Mouse (Mus musculus) MEL (cell line): ENCODE results near the gene Gramd4. TPM values are rescaled to one million over a fixed set of nuclear protein-coding genes. Genes with fewer than 3 reads are reported as not detected.
A peak's percentile ranks its signal among the peaks of the same experiment; 100 is the strongest.

Experiments used
- DNase-seq: peaks from one replicate; pipeline ENCODE4 v3.0.0; 2011; ENCODE audit warnings: low read depth, low spot score
- H3K27ac ChIP-seq: 2 replicates; pipeline ENCODE4 v1.5.1; 2012; ENCODE audit warnings: low read depth, mild to moderate bottlenecking, control low read depth, low read length, moderate library complexity; ENCODE audit not compliant: control insufficient read depth
- H3K27me3 ChIP-seq, 2 experiments: fragments of 150-350 bp in 1 of 2; sonication (generic) in 1 of 2; 2 replicates each; pipeline ENCODE4 v1.6.1; 2012; ENCODE audit warnings: low read length in 2 of 2, mild to moderate bottlenecking in 2 of 2, improper control_type of control experiment in 1 of 2, moderate library complexity in 1 of 2; ENCODE audit not compliant: insufficient read depth in 2 of 2, control insufficient read depth in 1 of 2
- H3K36me3 ChIP-seq, 2 experiments: 2 replicates each; pipeline ENCODE4 v1.6.1; 2012 to 2014; ENCODE audit warnings: low read length in 2 of 2, improper control_type of control experiment in 1 of 2, inconsistent platforms in 1 of 2, mild to moderate bottlenecking in 1 of 2; ENCODE audit not compliant: insufficient read depth in 2 of 2, control insufficient read depth in 1 of 2
- H3K4me1 ChIP-seq, 2 experiments: fragments of 150-350 bp in 1 of 2; sonication (generic) in 1 of 2; 2 replicates each; pipeline ENCODE4 v1.6.1; 2012; ENCODE audit warnings: low read length in 2 of 2, improper control_type of control experiment in 1 of 2, mild to moderate bottlenecking in 1 of 2; ENCODE audit not compliant: insufficient read depth in 2 of 2, control insufficient read depth in 1 of 2
- H3K4me3 ChIP-seq, 2 experiments: fragments of 150-350 bp in 1 of 2; sonication (generic) in 1 of 2; 2 replicates each; pipeline ENCODE4 v1.5.1; 2012; ENCODE audit warnings: low read depth in 2 of 2, low read length in 2 of 2, mild to moderate bottlenecking in 2 of 2, moderate library complexity in 2 of 2, control low read depth in 1 of 2, improper control_type of control experiment in 1 of 2; ENCODE audit not compliant: control insufficient read depth in 1 of 2, insufficient read depth in 1 of 2
- H3K79me2 ChIP-seq: 2 replicates; pipeline ENCODE4 v1.6.1; 2012; ENCODE audit warnings: mild to moderate bottlenecking, low read length, moderate library complexity; ENCODE audit not compliant: control insufficient read depth, poor library complexity, insufficient read depth
- H3K9ac ChIP-seq: 2 replicates; pipeline ENCODE4 v1.6.1; 2012; ENCODE audit warnings: low read depth, mild to moderate bottlenecking, control low read depth, low read length, moderate library complexity; ENCODE audit not compliant: control insufficient read depth, poor library complexity, severe bottlenecking
- H3K9me3 ChIP-seq: fragments of 150-350 bp; sonication (generic); replicated peaks from 2 replicates; pipeline ENCODE4 v1.6.1; 2012; ENCODE audit warnings: mild to moderate bottlenecking, low read length, improper control_type of control experiment, moderate library complexity; ENCODE audit not compliant: insufficient read depth
- BHLHE40 ChIP-seq: IDR thresholded peaks from 2 replicates; pipeline ENCODE4 v1.6.1; 2012; ENCODE audit warnings: low read depth, mild to moderate bottlenecking, inconsistent platforms, low read length, improper control_type of control experiment, borderline replicate concordance
- CHD1 ChIP-seq: IDR thresholded peaks from 2 replicates; pipeline ENCODE4 v1.6.1; 2012; ENCODE audit warnings: low read depth, mild to moderate bottlenecking, inconsistent platforms, low read length, improper control_type of control experiment
- CTCF ChIP-seq, 3 experiments: IDR thresholded peaks in 2 of 3; conservative IDR thresholded peaks in 1 of 3; 2 replicates each; pipeline ENCODE4 v1.5.1; 2011 to 2012; ENCODE audit warnings: low read length in 3 of 3, low read depth in 2 of 3, mild to moderate bottlenecking in 2 of 3, improper control_type of control experiment in 1 of 3, inconsistent platforms in 1 of 3, mixed read lengths in 1 of 3, moderate library complexity in 1 of 3; ENCODE audit not compliant: control insufficient read depth in 1 of 3, insufficient read depth in 1 of 3, poor library complexity in 1 of 3, severe bottlenecking in 1 of 3
- GABPA ChIP-seq: IDR thresholded peaks from 2 replicates; pipeline ENCODE4 v1.6.1; 2012; ENCODE audit warnings: low read depth, mild to moderate bottlenecking, inconsistent platforms, low read length, improper control_type of control experiment, moderate library complexity
- GATA1 ChIP-seq: IDR thresholded peaks from 2 replicates; pipeline ENCODE4 v1.6.1; 2011; ENCODE audit warnings: low read depth, low read length, improper control_type of control experiment
- HCFC1 ChIP-seq: IDR thresholded peaks from 2 replicates; pipeline ENCODE4 v1.6.1; 2012; ENCODE audit warnings: low read depth, mild to moderate bottlenecking, inconsistent platforms, low read length, improper control_type of control experiment, moderate library complexity
- KAT2A ChIP-seq: conservative IDR thresholded peaks from 2 replicates; pipeline ENCODE4 v1.6.1; 2012; ENCODE audit warnings: low read depth, low read length, improper control_type of control experiment, inconsistent platforms
- MAX ChIP-seq: IDR thresholded peaks from 2 replicates; pipeline ENCODE4 v1.6.1; 2011; ENCODE audit warnings: low read length, improper control_type of control experiment
- MAZ ChIP-seq: IDR thresholded peaks from 2 replicates; pipeline ENCODE4 v1.6.1; 2012; ENCODE audit warnings: low read depth, mild to moderate bottlenecking, inconsistent platforms, low read length, improper control_type of control experiment
- MYB ChIP-seq: IDR thresholded peaks from 2 replicates; pipeline ENCODE4 v1.6.1; 2011; ENCODE audit warnings: mild to moderate bottlenecking, low read depth, low read length, improper control_type of control experiment
- NELFE ChIP-seq: IDR thresholded peaks from 2 replicates; pipeline ENCODE4 v1.6.1; 2011; ENCODE audit warnings: low read depth, low read length, improper control_type of control experiment
- POLR2AphosphoS2 ChIP-seq: IDR thresholded peaks from 2 replicates; pipeline ENCODE4 v1.6.1; 2011; ENCODE audit warnings: low read length, improper control_type of control experiment
- POLR2AphosphoS5 ChIP-seq: IDR thresholded peaks from 2 replicates; pipeline ENCODE4 v1.6.1; 2012; ENCODE audit warnings: low read depth, borderline replicate concordance, mild to moderate bottlenecking, inconsistent platforms, low read length, moderate library complexity, mixed read lengths
- RAD21 ChIP-seq: IDR thresholded peaks from 2 replicates; pipeline ENCODE4 v1.6.1; 2011; ENCODE audit warnings: mild to moderate bottlenecking, low read depth, low read length, improper control_type of control experiment
- SIN3A ChIP-seq: IDR thresholded peaks from 2 replicates; pipeline ENCODE4 v1.6.1; 2012; ENCODE audit warnings: low read length, improper control_type of control experiment, inconsistent platforms
- SMC3 ChIP-seq: IDR thresholded peaks from 2 replicates; pipeline ENCODE4 v1.6.1; 2011; ENCODE audit warnings: low read depth, low read length, improper control_type of control experiment
- TAL1 ChIP-seq: IDR thresholded peaks from 2 replicates; pipeline ENCODE4 v1.6.1; 2012; ENCODE audit warnings: mild to moderate bottlenecking, inconsistent platforms, low read length, moderate library complexity, mixed read lengths
- TBP ChIP-seq: IDR thresholded peaks from 2 replicates; pipeline ENCODE4 v1.8.0; 2011; ENCODE audit warnings: low read depth, low read length, improper control_type of control experiment
- TCF12 ChIP-seq: IDR thresholded peaks from 2 replicates; pipeline ENCODE4 v1.6.1; 2014; ENCODE audit warnings: low read depth, mild to moderate bottlenecking, inconsistent platforms, low read length, improper control_type of control experiment, moderate library complexity
- ZKSCAN1 ChIP-seq: IDR thresholded peaks from 2 replicates; pipeline ENCODE4 v1.6.1; 2012; ENCODE audit warnings: low read depth, mild to moderate bottlenecking, inconsistent platforms, low read length, improper control_type of control experiment, moderate library complexity
- ZMIZ1 ChIP-seq: IDR thresholded peaks from 2 replicates; pipeline ENCODE4 v1.6.1; 2012; ENCODE audit warnings: low read depth, mild to moderate bottlenecking, inconsistent platforms, low read length, improper control_type of control experiment, moderate library complexity
- ZNF384 ChIP-seq: IDR thresholded peaks from 2 replicates; pipeline ENCODE4 v1.6.1; 2012; ENCODE audit warnings: low read depth, mild to moderate bottlenecking, inconsistent platforms, low read length, improper control_type of control experiment
- polyA plus RNA-seq, 2 experiments: library from polyadenylated mRNA; stranded (reverse) in 1 of 2; unstranded in 1 of 2; fragments of >175 nt in 1 of 2; fragments of >200 nt in 1 of 2; gene quantifications; 2 replicates each; pipeline versions ENCODE4 v1.2.1 to v1.2.4; 2012; ENCODE audit warnings: low replicate concordance in 2 of 2, low read depth in 1 of 2; ENCODE audit not compliant: insufficient read length in 2 of 2, insufficient read depth in 1 of 2, missing spikeins in 1 of 2
- total RNA-seq: library from RNA; depleted of rRNA; stranded (reverse); fragments of 300-350 nt; gene quantifications from 2 replicates; pipeline ENCODE4 v1.2.3, GENCODE M21; 2012

Gene Gramd4
- total and polyA plus RNA-seq, 3 experiments: 35.2 to 43.1 (median 38.0) TPM

DNA sequence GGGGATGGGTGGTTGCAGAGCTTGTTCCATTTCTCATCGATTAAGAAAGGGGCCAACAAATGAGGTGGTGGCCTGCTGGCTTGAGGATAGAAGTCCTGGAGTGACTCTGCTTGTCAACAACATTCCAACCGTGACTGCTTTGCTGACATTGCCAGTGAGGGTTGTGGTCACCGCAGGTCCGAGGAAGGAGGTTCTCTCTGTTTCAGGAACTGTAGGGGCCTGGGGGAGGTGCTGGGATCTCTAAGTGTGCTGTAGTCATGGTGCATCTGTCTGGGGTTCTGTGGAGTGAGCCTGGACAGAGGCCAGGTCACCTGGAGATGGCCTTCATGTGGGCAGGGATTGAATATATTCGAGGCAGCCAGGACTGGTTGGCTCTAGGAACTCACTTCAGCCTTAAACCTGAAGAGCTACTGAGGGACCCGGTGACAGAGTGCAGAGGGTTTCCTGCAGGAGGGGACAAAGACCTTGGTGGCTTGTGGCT lies 25.8 kb downstream of the Gramd4 start:
- DNase-seq: no peak
- Histone ChIP-seq H3K4me1 (no peaks in the 10 kb centered on the region), H3K9ac (no peak overlapping the region), H3K9me3 (no peaks in the 10 kb centered on the region), H3K4me3 (no peak overlapping the region), H3K27ac (no peak overlapping the region), H3K27me3 (no peaks in the 10 kb centered on the region), H3K79me2 (peaks cover 23% of the 10 kb centered on the region), H3K36me3 (no peaks in the 10 kb centered on the region; a peak in 1 of 4 replicates)
- TF ChIP-seq BHLHE40 (no peak), MYB (no peak), ZNF384 (no peak), NELFE (no peak), KAT2A (no peak), HCFC1 (no peak)

DNA sequence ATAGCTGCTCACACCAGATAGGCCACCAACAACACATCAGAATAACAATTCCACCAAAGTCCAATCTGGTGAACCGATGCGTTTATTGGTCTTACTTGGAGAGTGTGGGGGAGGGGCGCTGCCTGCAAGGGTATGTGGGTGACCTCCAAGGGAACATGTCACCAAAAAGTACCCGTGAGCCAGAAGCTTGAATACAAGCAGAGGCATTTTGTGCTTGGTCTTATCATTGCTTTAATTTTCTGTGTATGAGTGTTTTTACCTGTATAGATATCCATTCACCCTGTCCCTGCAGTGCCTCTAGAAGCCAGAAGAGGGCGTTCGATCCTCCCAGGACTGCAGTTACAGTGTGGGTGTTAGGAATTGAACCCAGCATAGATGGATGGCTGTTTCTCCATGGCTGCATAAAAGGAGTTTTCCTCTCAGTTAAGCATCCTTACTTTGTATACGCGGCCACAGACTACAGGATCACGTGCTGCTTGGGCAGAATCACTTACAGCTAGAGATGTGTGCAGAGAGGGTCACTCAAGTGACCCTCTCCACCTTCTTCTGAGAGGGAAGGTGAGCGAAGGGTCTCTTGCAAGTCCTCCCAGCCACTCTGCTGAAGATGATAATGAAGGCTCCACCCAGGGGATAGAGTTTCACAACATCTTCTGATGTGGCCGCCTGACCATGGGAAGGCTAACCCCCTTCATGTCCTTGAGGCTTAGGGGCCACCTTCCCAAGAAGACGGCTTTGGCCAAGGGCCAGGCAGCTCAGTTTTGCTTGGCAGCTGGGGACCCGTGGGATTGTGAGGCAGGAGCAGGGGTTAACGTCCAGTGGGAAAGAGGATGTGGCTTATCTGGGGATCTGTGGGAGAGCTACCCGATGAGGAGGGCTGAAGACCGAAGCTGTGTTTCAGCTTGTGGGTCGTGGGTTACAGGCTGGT lies 28.1 kb downstream of the Gramd4 start:
- no peak for TF ChIP-seq RAD21
- TF ChIP-seq ZNF384: 0 out of 2 replicates have a peak, but pooled peaks have one; percentile 24
- TF ChIP-seq CTCF (IDR thresholded peaks at IDR 0.05 in 2 of 3, conservative IDR thresholded peaks at IDR 0.05 in 1 of 3; ENCODE audit: control insufficient read depth in 1 of 3, insufficient read depth in 1 of 3, low read depth in 2 of 3, low read length in 3 of 3, poor library complexity in 1 of 3, severe bottlenecking in 1 of 3): peak; percentile 37 to 57 (median 52); a peak in 5 of 6 replicates
- H3K4me1 ChIP-seq: no peaks in the 10 kb centered on the region
- H3K27me3 ChIP-seq: no peaks in the 10 kb centered on the region
- no peak overlapping the region for H3K4me3 ChIP-seq
- peak; percentile 51 for DNase-seq
- H3K79me2 ChIP-seq: peaks cover 19% of the 10 kb centered on the region
- no peak overlapping the region for H3K9ac ChIP-seq
- no peaks in the 10 kb centered on the region for H3K36me3 ChIP-seq
- H3K9me3 ChIP-seq: no peaks in the 10 kb centered on the region
- H3K27ac ChIP-seq: no peak overlapping the region

DNA sequence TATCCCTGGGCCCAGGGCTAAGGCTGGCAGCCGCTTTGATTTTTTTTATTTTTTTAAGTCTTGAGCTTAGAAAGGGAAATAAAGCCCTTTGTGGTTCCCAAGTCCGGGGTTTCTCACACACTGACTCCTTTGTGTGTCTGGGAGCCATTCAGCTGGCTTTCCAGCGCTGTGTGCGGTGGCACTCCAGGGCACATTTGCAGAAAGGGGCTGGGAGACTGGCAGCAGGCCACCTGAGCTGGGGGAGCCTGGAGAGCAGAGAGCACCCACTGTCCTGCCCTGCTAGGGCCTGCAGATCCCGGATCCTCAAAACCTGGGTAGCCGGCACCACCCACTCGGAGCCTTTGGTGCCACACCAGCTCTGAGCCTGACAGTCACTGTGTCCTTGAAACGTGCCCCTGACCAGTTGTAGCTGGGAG lies 28.8 kb downstream of the Gramd4 start:
- no peaks in the 10 kb centered on the region for H3K27me3 ChIP-seq
- no peaks in the 10 kb centered on the region for H3K36me3 ChIP-seq
- TF ChIP-seq SIN3A (no peak), CHD1 (no peak), POLR2AphosphoS5 (no peak), ZKSCAN1 (no peak), SMC3 (no peak), BHLHE40 (no peak), GATA1 (no peak), HCFC1 (no peak), MAX (no peak), MAZ (no peak), TAL1 (no peak), TCF12 (no peak), ZMIZ1 (no peak), TBP (no peak), GABPA (no peak), POLR2AphosphoS2 (no peak)
- no peak overlapping the region for H3K4me3 ChIP-seq
- H3K27ac ChIP-seq: no peak overlapping the region
- H3K9ac ChIP-seq: no peak overlapping the region
- H3K4me1 ChIP-seq: no peaks in the 10 kb centered on the region
- no peak for DNase-seq
- H3K79me2 ChIP-seq: peaks cover 18% of the 10 kb centered on the region; the same call in 1 of the 2 replicates
- H3K9me3 ChIP-seq: no peaks in the 10 kb centered on the region
